Mouse (Mus musculus): ENCODE measurements around the gene Slc17a9.

DNA sequence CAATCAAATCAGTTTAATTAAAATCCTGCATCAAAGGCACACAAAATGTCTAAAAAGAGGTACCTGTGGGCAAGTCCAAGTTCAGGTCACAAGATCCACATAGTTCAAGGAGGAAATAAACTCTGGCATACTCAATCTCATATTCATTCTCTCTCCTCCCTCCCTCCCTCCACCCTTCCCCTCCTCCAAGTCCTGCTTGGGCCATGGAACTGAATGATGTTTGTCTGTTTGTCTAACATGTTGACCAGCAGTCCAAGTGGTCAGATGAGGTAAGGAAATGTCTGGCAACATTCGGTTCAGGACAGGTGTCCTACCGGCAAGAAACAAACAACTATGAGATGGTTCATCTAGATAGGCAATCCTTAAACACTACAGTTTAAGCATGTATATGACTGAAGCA is 48.4 kb upstream of the Slc17a9 start:
- TF ChIP-seq POLR2A (IDR thresholded peaks at IDR 0.05; ENCODE audit: control insufficient read depth, extremely low read depth, insufficient read depth, low read length, poor library complexity) (no peak), CTCF (IDR thresholded peaks at IDR 0.05; ENCODE audit: borderline replicate concordance, control insufficient read depth, extremely low read depth, insufficient read depth, low read length, poor library complexity) (no peak)

Data from thymus, adult 2 months (tissue).